Mouse (Mus musculus) testis, adult 2 months (tissue): ENCODE results near the gene 1700025G04Rik.

Experiments
- CTCF ChIP-seq: fragments of 200-500 bp; IDR thresholded peaks from 2 replicates; pipeline ENCODE4 v1.5.1; 2012; ENCODE audit warnings: low read depth, mild to moderate bottlenecking, inconsistent platforms, low read length, moderate library complexity; ENCODE audit not compliant: control insufficient read depth, insufficient read depth, insufficient replicate concordance
- POLR2A ChIP-seq: fragments of 200-500 bp; IDR thresholded peaks from 2 replicates; pipeline ENCODE4 v1.6.1; 2012; ENCODE audit warnings: low read depth, mild to moderate bottlenecking, inconsistent platforms, low read length, moderate library complexity; ENCODE audit not compliant: control insufficient read depth

GRCm38 (mm10) chr1:152039588-152039987, 50.3 kb downstream of the 1700025G04Rik start:
- no peak for TF ChIP-seq CTCF
- TF ChIP-seq POLR2A: no peak
